Mouse (Mus musculus) MN1 (cell line): ENCODE results near the gene Prpf39.
A peak's percentile ranks its signal among the peaks of the same experiment; 100 is the strongest.

Source experiments
- DNase-seq: peaks from one replicate; pipeline ENCODE4 v3.0.0-alpha.2; 2016; ENCODE audit warnings: low spot score

Gene Prpf39

GRCm38 (mm10) chr12:65036190-65036870 is at the start of gene Prpf39:
Gene Prpf39 (plus strand): TSS chr12:65036333.
- DNase-seq: peak; percentile 95

- no peak for DNase-seq
These were observed 28.4 kb upstream of the Prpf39 start for GRCm38 (mm10) chr12:65007725-65008124.

- DNase-seq: peak; percentile 24
These were observed 13.3 kb upstream of the Prpf39 start for GRCm38 (mm10) chr12:65022842-65023241.

- no peak for DNase-seq
These were observed 319 bp upstream of the Prpf39 start for GRCm38 (mm10) chr12:65035839-65036189.

GRCm38 (mm10) chr12:65036892-65037545 is 886 bp downstream of the Prpf39 start:
- DNase-seq: peak; percentile 45

GRCm38 (mm10) chr12:65037546-65037937 is 1.4 kb downstream of the Prpf39 start:
- peak; percentile 72 for DNase-seq

- no peak for DNase-seq
These were observed 12.7 kb downstream of the Prpf39 start for GRCm38 (mm10) chr12:65048799-65049198.

- DNase-seq: no peak
These were observed 22.1 kb downstream of the Prpf39 start for GRCm38 (mm10) chr12:65058203-65058602.

GRCm38 (mm10) chr12:65061082-65061481 is 24.9 kb downstream of the Prpf39 start:
- DNase-seq: no peak

GRCm38 (mm10) chr12:65065241-65065640 is 29.1 kb downstream of the Prpf39 start:
- DNase-seq: no peak

- DNase-seq: no peak
These were observed 30.1 kb downstream of the Prpf39 start for GRCm38 (mm10) chr12:65066234-65066633.

- DNase-seq: no peak
These were observed 32.3 kb downstream of the Prpf39 start for GRCm38 (mm10) chr12:65068409-65068808.

GRCm38 (mm10) chr12:65072911-65073610 is 36.9 kb downstream of the Prpf39 start:
- no peak for DNase-seq

- peak; percentile 99 for DNase-seq
These were observed 37.6 kb downstream of the Prpf39 start, which contains the start of gene Fkbp3 for GRCm38 (mm10) chr12:65073611-65074178. Gene Fkbp3 (minus strand): TSS chr12:65074007.

GRCm38 (mm10) chr12:65074651-65075050 is 38.5 kb downstream of the Prpf39 start:
- DNase-seq: peak; percentile 30

- DNase-seq: peak; percentile 96
These were observed 39.1 kb downstream of the Prpf39 start, which contains the start of gene Fancm for GRCm38 (mm10) chr12:65075085-65075732. Gene Fancm (plus strand): TSS chr12:65075603.

- peak; percentile 48 for DNase-seq
These were observed 39.7 kb downstream of the Prpf39 start for GRCm38 (mm10) chr12:65075733-65076310.

GRCm38 (mm10) chr12:65076906-65077305 is 40.8 kb downstream of the Prpf39 start:
- no peak for DNase-seq

- no peak for DNase-seq
These were observed 72.6 kb downstream of the Prpf39 start for GRCm38 (mm10) chr12:65108746-65109145.

- DNase-seq: no peak
These were observed 75.4 kb downstream of the Prpf39 start for GRCm38 (mm10) chr12:65111503-65111902.

- DNase-seq: no peak
These were observed 76.7 kb downstream of the Prpf39 start for GRCm38 (mm10) chr12:65112811-65113210.
